Mouse (Mus musculus): ENCODE data around the gene Kif28. TPM values are rescaled to one million over a fixed set of nuclear protein-coding genes. Genes with fewer than 3 reads are reported as not detected.
"Not testable (repeated sequence)": the region's sequence is repeated elsewhere in the genome, so short reads cannot be mapped to it uniquely, and the experiment has no call there.

Kif28 gene
- total RNA-seq, 2 experiments from 2014 or later = 0.15 to 0.43 TPM

GRCm38 (mm10) chr1:179705154-179705553 is 39.9 kb downstream of the Kif28 start:
- peak; percentile 55 to 78 for DNase-seq (ENCODE audit: low spot score in 2 of 2)

GRCm38 (mm10) chr1:179704150-179704549 is 40.9 kb downstream of the Kif28 start:
- no peak for DNase-seq (ENCODE audit: low spot score in 2 of 2)

GRCm38 (mm10) chr1:179689479-179689878 is 55.6 kb downstream of the Kif28 start:
- peak in 1 of 2 experiments; percentile 22 for DNase-seq (ENCODE audit: low spot score in 2 of 2)

GRCm38 (mm10) chr1:179688914-179689313 is 56.2 kb downstream of the Kif28 start:
- no peak for DNase-seq (ENCODE audit: low spot score in 2 of 2)

- no peak for DNase-seq (ENCODE audit: low spot score in 2 of 2)
Measured at GRCm38 (mm10) chr1:179688415-179688814, 56.7 kb downstream of the Kif28 start.

GRCm38 (mm10) chr1:179687966-179688365 is 57.1 kb downstream of the Kif28 start:
- DNase-seq (ENCODE audit: low spot score in 2 of 2) = no peak

GRCm38 (mm10) chr1:179687305-179687704 is 57.8 kb downstream of the Kif28 start:
- DNase-seq (ENCODE audit: low spot score in 2 of 2) = no peak

- DNase-seq (ENCODE audit: low spot score in 2 of 2) = no peak
Measured at GRCm38 (mm10) chr1:179686781-179687180, 58.3 kb downstream of the Kif28 start.

- DNase-seq (ENCODE audit: low spot score in 2 of 2) = no peak
Measured at GRCm38 (mm10) chr1:179686348-179686747, 58.7 kb downstream of the Kif28 start.

- not testable (repeated sequence) for DNase-seq (ENCODE audit: low spot score in 2 of 2)
Measured at GRCm38 (mm10) chr1:179682753-179683152, 62.3 kb downstream of the Kif28 start.

- no peak for DNase-seq (ENCODE audit: low spot score in 2 of 2)
Measured at GRCm38 (mm10) chr1:179679326-179679725, 65.7 kb downstream of the Kif28 start.

GRCm38 (mm10) chr1:179677031-179677430 is 68.0 kb downstream of the Kif28 start:
- no peak for DNase-seq (ENCODE audit: low spot score in 2 of 2)

- no peak for DNase-seq (ENCODE audit: low spot score in 2 of 2)
Measured at GRCm38 (mm10) chr1:179674355-179674754, 70.7 kb downstream of the Kif28 start.

- DNase-seq (ENCODE audit: low spot score in 2 of 2) = no peak
Measured at GRCm38 (mm10) chr1:179668836-179669537, 76.1 kb downstream of the Kif28 start.

GRCm38 (mm10) chr1:179668013-179668805 is 76.9 kb downstream of the Kif28 start, which contains the start of gene Sccpdh:
TSS of gene Sccpdh (plus strand) at chr1:179668210.
- DNase-seq (ENCODE audit: low spot score in 2 of 2) = peak; percentile 69 to 78

GRCm38 (mm10) chr1:179667450-179667849 is 77.6 kb downstream of the Kif28 start:
- DNase-seq (ENCODE audit: low spot score in 2 of 2) = no peak

- DNase-seq (ENCODE audit: low spot score in 2 of 2) = no peak
Measured at GRCm38 (mm10) chr1:179666971-179667370, 78.1 kb downstream of the Kif28 start.

- DNase-seq (ENCODE audit: low spot score in 2 of 2) = no peak
Measured at GRCm38 (mm10) chr1:179664309-179664930, 80.7 kb downstream of the Kif28 start.

GRCm38 (mm10) chr1:179663065-179663464 is 82.0 kb downstream of the Kif28 start:
- DNase-seq (ENCODE audit: low spot score in 2 of 2) = peak in 1 of 2 experiments; percentile 30

- no peak for DNase-seq (ENCODE audit: low spot score in 2 of 2)
Measured at GRCm38 (mm10) chr1:179651224-179651623, 93.8 kb downstream of the Kif28 start.

- DNase-seq (ENCODE audit: low spot score in 2 of 2) = no peak
Measured at GRCm38 (mm10) chr1:179650284-179650683, 94.8 kb downstream of the Kif28 start.

- DNase-seq (ENCODE audit: low spot score in 2 of 2) = no peak
Measured at GRCm38 (mm10) chr1:179649324-179649723, 95.7 kb downstream of the Kif28 start.

Data from layer of hippocampus, adult 18-20 months (tissue).